Mouse (Mus musculus) cerebellum, adult 11-12 months (tissue): ENCODE results near the gene Crybb1.

Experiments used
- DNase-seq: peaks from one replicate; pipeline ENCODE4 v3.0.0; 2022

Crybb1 gene

GRCm38 (mm10) chr5:112237866-112238570 lies 17.6 kb upstream of the Crybb1 start:
- DNase-seq, result no peak

- no peak for DNase-seq
Measured at GRCm38 (mm10) chr5:112238781-112239482, 16.7 kb upstream of the Crybb1 start.

DNA sequence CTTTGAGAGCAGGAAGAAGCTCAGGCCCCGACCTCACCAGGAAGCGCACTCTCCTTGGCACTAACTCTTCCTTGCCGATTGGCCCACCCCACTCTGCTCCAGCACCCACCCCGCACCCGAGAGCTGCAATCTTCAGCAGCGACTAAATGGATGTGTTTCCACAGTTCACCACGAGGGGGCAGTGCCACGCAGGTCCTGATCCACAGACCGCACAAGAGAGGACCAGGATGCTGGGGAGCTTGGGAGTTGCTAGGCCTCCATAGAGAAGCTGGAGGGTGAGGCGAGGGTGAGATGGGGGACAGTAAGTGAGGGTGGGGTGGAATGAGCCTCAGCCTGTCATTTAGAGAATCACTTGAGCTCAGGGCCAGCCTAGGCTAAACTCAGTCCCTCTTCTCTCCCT lies 14.9 kb upstream of the Crybb1 start:
- DNase-seq, result peak; percentile 84

GRCm38 (mm10) chr5:112241849-112242248 lies 13.8 kb upstream of the Crybb1 start:
- DNase-seq, result no peak

- DNase-seq, result no peak
Measured at GRCm38 (mm10) chr5:112242361-112242778, 13.2 kb upstream of the Crybb1 start.

- no peak for DNase-seq
Measured at GRCm38 (mm10) chr5:112243041-112243440, 12.6 kb upstream of the Crybb1 start.

DNA sequence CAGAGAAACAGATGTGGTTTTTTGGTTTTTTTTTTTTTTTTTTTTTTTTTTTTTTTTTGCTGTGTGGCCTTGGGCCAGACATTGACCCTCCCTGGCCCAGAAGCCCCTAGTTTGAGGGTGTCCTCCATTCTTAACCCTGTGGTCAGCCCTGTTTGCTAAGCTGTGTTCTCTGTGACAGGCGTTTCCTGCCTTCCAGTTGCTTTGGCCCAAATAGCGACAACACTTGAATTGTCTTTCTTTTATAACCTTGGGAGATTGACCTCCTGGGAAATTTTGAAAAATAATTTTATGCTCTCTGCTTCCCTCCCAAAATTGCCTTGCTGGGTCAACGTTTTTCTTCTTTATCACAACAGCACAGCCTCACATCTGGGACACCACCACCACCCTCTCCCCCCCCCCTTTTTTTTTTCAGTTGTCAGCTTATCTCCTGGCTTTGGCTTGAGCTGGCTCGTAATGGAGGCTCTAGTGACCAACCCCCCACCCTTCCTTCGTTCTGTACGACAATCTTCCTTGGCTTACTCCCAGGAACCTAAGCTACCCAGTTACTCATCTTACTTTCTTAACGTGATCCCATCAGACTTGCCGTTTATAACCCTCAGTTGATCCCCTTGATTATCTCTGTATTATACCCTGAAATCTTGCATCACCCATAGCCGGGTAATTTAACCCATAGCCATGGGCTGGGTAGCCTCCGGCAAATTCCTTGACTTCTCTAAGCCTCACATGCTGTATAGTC lies 11.9 kb upstream of the Crybb1 start:
- no peak for DNase-seq

DNA sequence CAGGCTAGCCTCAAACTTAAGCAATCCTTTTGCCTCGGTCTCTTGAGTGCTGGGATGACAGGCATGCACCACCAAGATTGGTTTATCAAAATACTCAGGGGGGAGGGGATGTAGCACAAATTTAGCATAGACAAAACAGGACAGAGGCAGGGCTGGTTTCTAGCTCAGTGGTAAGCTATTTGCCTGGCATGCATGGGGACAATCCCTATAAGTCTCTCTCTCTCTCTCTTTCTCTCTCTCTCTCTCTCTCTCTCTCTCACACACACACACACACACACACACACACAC lies 11.4 kb upstream of the Crybb1 start:
- no peak for DNase-seq

GRCm38 (mm10) chr5:112244890-112245615 lies 10.6 kb upstream of the Crybb1 start:
- DNase-seq, result no peak

DNA sequence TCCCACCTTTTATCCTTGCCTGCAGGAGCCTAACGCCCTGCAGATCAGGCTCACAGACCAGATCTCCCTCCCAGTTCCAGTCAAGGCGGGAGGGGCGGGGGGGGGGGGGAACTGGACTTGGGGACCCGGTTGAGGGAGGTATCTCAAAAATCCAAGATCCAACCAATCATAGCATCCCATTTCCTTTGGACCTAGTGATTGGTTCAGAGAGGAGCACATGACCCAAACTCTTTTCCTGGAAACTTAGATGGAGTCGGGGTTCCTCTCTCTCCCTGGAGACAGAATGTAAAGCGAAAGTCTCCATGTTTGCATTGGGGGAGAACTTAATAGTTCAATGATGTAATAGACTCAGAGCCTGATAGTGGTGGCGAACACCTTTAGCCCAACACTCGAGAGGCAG lies 8.2 kb upstream of the Crybb1 start:
- no peak for DNase-seq

DNA sequence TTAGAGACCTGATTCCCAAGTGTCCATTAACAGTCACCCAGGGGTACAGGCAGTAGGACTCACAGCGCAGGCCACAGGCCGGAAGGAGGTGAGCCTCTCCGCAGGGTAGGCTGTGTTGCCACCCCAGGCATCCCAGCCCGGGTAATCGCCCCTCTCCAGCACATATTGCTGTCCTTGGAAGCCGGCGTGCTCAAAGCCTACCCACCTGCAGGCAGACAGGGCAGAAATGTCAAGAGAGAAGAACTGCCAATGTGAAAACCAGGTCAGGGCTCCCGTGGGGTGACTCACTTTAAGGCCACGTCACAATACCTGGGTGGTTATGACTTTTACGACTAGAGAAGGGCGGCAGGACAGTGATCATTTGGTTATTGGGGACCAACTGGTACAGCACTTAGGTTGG lies 6.5 kb upstream of the Crybb1 start:
- no peak for DNase-seq

GRCm38 (mm10) chr5:112252400-112252799 lies 3.2 kb upstream of the Crybb1 start, which contains the start of gene Cryba4:
Cryba4 (minus strand) TSS chr5:112252518.
- DNase-seq, result no peak

GRCm38 (mm10) chr5:112253169-112253568 lies 2.4 kb upstream of the Crybb1 start:
- DNase-seq, result no peak

DNA sequence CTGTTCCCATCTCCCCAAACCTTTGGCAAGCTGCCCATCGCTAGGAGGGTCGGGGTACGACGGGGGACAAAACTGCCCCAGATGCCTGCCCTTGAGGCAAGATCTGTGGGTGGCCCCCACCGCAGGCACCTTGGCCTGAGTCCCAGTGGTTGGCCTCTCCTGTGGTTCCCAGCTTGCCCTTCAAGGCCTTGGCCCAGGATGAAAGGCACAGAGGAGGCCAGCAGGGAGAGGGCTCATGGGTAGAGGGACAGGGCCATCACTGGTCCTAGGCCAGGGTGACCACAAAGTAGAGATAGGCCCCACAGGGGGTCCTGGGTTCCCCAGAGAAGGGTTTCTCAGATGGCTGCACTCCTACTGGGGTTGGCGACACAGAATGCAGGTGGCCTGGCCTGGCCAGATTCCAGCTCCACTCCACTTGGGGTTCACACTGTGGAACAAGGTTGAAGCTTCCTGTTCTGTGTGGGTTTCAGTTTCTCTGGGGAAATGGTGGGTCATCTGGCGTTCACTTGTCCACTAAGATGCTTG lies 1.3 kb upstream of the Crybb1 start:
- peak; percentile 81 for DNase-seq

GRCm38 (mm10) chr5:112256457-112256856 lies 842 bp downstream of the Crybb1 start:
- peak; percentile 75 for DNase-seq

DNA sequence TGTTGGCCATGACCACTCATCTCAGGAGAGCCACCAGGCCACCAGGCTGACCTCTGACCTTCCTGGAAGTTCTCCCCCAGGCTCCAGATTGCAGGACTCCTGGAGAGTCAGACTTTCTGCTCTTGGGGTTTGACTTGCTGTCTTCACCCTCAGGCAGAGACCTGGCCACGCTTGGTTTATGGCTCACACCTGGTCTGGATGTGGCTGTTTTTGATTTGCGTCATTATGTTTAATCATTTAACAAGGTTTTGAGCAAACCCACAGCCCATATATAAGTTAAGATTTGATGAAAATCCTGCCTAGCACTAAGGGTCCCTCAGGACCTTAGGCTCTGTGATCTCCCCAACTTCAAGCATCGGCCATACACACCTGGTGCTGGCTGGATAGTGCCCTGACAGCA lies 2.3 kb downstream of the Crybb1 start:
- no peak for DNase-seq

DNA sequence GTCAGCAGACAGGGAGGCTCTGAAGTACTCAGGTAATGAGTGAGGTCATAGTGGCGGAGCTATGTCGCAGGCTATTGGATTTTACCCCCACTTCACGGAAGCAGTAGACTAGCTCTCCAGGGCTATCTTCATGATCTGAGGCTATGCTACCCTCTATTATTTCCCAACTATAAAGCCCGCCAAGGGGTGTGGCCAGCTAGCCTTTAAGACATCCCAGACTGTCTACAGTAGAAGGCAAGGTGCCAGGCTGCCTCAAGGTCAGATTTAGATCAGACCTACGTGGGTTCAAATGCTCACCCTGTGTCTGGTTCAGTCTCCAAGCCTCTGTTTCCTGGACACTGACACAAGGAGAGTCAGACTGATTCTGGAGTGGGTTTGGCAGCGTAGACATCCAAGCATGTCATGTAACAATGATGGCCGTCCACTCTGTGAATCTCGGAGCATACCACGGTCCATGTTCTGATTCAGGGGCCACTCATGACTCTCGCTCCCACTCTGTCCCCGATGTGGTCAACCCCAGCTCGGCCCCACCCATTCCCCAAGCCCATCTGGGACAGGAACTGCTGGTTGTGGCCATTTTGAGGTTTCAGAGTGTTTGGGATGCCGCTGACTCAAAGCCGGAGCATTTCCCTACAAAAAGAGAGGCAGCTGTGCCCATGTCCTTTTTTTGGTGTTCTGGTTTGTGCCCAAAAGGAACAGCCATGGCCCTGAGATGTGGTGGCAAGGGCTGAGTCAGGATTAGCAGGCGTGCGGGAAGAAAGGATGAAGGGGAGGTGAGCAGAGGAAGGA lies 4.4 kb downstream of the Crybb1 start:
- DNase-seq, result no peak

DNA sequence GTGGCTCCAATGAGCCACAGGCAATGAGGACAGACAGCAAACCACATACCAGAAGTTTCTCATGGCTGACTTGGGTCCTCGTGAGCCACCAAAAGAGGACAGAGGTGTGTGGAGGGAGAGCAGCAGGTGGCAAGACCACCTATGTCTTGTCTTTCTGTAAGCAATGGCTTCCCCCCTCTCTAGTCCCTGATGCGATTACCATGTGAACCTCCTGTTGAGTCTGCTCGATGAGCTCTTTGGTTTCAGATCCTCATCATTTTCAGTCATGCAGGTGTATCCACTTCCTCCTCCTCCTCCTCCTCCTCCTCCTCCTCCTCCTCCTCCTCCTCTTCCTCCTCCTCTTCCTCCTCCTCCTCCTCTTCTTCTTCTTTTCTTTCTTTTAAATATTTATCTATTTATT lies 5.2 kb downstream of the Crybb1 start:
- DNase-seq, result no peak

- no peak for DNase-seq
Measured at GRCm38 (mm10) chr5:112264099-112264498, 8.5 kb downstream of the Crybb1 start.

DNA sequence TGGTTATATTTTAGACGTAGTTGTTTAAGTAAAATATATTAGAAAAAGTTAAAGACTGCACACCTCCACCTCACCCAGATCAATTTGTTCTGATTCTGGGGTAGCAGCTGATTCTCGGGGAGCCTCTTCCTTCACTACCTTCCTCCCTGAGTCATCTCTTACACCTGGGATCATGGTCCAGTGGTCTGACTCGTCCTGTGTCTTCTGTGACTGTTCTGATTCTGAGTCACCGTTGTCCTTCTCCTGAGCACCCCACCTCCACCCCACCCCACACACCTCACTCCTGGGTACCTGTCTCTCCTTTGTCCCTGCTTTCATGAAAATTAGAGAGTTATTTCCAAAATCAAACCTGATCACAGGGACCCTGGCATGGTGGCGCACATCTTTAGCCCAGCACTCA lies 9.5 kb downstream of the Crybb1 start:
- no peak for DNase-seq

GRCm38 (mm10) chr5:112265515-112265914 lies 9.9 kb downstream of the Crybb1 start:
- no peak for DNase-seq
